Mouse (Mus musculus): ENCODE data around the gene Retsat. TPM values are rescaled to one million over a fixed set of nuclear protein-coding genes. Genes with fewer than 3 reads are reported as not detected.
A peak's percentile ranks its signal among the peaks of the same experiment; 100 is the strongest.

Gene Retsat
- total and polyA plus RNA-seq, 2 experiments from 2014 or later, result 41.8 to 64.4 TPM

DNA sequence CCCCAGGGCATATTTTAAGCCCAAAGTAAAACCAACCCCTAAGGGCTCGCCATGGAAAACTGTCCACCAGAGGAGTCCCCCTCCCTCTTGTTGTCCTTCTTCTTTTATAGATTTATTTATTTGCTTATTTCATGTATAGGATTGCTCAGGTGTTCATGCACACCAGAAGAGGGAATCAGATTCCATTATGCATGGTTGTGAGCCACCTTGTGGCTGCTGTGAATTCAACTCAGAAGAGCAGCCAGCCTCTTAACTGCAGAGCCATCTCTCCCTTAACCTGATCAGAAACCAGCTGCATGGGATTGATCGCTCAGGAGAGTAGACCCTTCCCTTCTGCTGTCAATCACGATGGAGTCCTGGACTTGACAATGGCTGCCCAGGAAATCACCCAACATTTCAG lies 38.7 kb downstream of the Retsat start:
- Histone ChIP-seq H3K4me1 (ENCODE audit: control insufficient read depth, insufficient read depth) (no peaks in the 10 kb centered on the region), H3K27ac (ENCODE audit: low read depth) (no peak overlapping the region), H3K36me3 (replicated peaks; ENCODE audit: control insufficient read depth, insufficient read depth, low read length) (peaks cover 10% of the 10 kb centered on the region; the same call in 1 of the 2 replicates), H3K27me3 (ENCODE audit: control insufficient read depth, insufficient read depth, low read length) (no peaks in the 10 kb centered on the region), H3K4me3 (ENCODE audit: low read depth, low read length) (no peak overlapping the region), H3K9ac (replicated peaks; ENCODE audit: low read depth, low read length) (no peak overlapping the region), H3K9me3 (replicated peaks; ENCODE audit: control insufficient read depth, low read length) (no peaks in the 10 kb centered on the region), H3K4me2 (ENCODE audit: low read depth, low read length) (no peak overlapping the region)
- TF ChIP-seq EP300 (IDR thresholded peaks at IDR 0.05; ENCODE audit: low read depth), result no peak
- peak; percentile 32 for TF ChIP-seq CTCF (IDR thresholded peaks at IDR 0.05; ENCODE audit: low read depth)
- WGBS, result 77% methylated on average over 3 of the region's 3 CpGs
- ATAC-seq (ENCODE audit: insufficient read depth, low read depth) (no peak), DNase-seq (ENCODE audit: low spot score) (no peak)

- TF ChIP-seq CTCF (IDR thresholded peaks at IDR 0.05; ENCODE audit: low read depth), result no peak
- DNase-seq (ENCODE audit: low spot score) (no peak), ATAC-seq (ENCODE audit: insufficient read depth, low read depth) (0 out of 2 replicates have a peak, but pooled peaks have one; percentile 30)
- no peaks in the 10 kb centered on the region for H3K4me1 ChIP-seq (ENCODE audit: control insufficient read depth, insufficient read depth)
- H3K36me3 ChIP-seq (replicated peaks; ENCODE audit: control insufficient read depth, insufficient read depth, low read length), result no peaks in the 10 kb centered on the region
- H3K27me3 ChIP-seq (ENCODE audit: control insufficient read depth, insufficient read depth, low read length), result no peaks in the 10 kb centered on the region
- 75% methylated on average over 18 of the region's 18 CpGs for WGBS
- H3K4me3 ChIP-seq (ENCODE audit: low read depth, low read length), result no peak overlapping the region
- H3K9me3 ChIP-seq (replicated peaks; ENCODE audit: control insufficient read depth, low read length), result no peaks in the 10 kb centered on the region
- no peak overlapping the region for H3K9ac ChIP-seq (replicated peaks; ENCODE audit: low read depth, low read length)
- no peak overlapping the region for H3K4me2 ChIP-seq (ENCODE audit: low read depth, low read length)
- H3K27ac ChIP-seq (ENCODE audit: low read depth), result no peak overlapping the region
Measured at GRCm38 (mm10) chr6:72641218-72641954, 43.1 kb downstream of the Retsat start.

- TF ChIP-seq EP300 (IDR thresholded peaks at IDR 0.05; ENCODE audit: low read depth) (no peak), CTCF (IDR thresholded peaks at IDR 0.05; ENCODE audit: low read depth) (no peak)
- Histone ChIP-seq H3K4me3 (ENCODE audit: low read depth, low read length) (no peak overlapping the region), H3K4me1 (ENCODE audit: control insufficient read depth, insufficient read depth) (no peaks in the 10 kb centered on the region), H3K27me3 (ENCODE audit: control insufficient read depth, insufficient read depth, low read length) (no peaks in the 10 kb centered on the region), H3K4me2 (ENCODE audit: low read depth, low read length) (no peak overlapping the region), H3K9ac (replicated peaks; ENCODE audit: low read depth, low read length) (no peak overlapping the region), H3K9me3 (replicated peaks; ENCODE audit: control insufficient read depth, low read length) (no peaks in the 10 kb centered on the region), H3K36me3 (replicated peaks; ENCODE audit: control insufficient read depth, insufficient read depth, low read length) (no peaks in the 10 kb centered on the region), H3K27ac (ENCODE audit: low read depth) (no peak overlapping the region)
- DNase-seq (ENCODE audit: low spot score) (no peak), ATAC-seq (ENCODE audit: insufficient read depth, low read depth) (no peak)
- 68% methylated on average over 4 of the region's 4 CpGs for WGBS
Measured at GRCm38 (mm10) chr6:72644576-72644975, 46.3 kb downstream of the Retsat start.

GRCm38 (mm10) chr6:72645364-72645763 lies 47.1 kb downstream of the Retsat start:
- ATAC-seq (ENCODE audit: insufficient read depth, low read depth) (no peak), DNase-seq (ENCODE audit: low spot score) (no peak)
- Histone ChIP-seq H3K27ac (ENCODE audit: low read depth) (no peak overlapping the region), H3K9me3 (replicated peaks; ENCODE audit: control insufficient read depth, low read length) (no peaks in the 10 kb centered on the region), H3K4me1 (ENCODE audit: control insufficient read depth, insufficient read depth) (no peaks in the 10 kb centered on the region), H3K27me3 (ENCODE audit: control insufficient read depth, insufficient read depth, low read length) (no peaks in the 10 kb centered on the region), H3K9ac (replicated peaks; ENCODE audit: low read depth, low read length) (no peak overlapping the region), H3K4me3 (ENCODE audit: low read depth, low read length) (no peak overlapping the region), H3K4me2 (ENCODE audit: low read depth, low read length) (no peak overlapping the region), H3K36me3 (replicated peaks; ENCODE audit: control insufficient read depth, insufficient read depth, low read length) (no peaks in the 10 kb centered on the region)
- WGBS, result 89% methylated on average over 7 of the region's 7 CpGs
- no peak for TF ChIP-seq EP300 (IDR thresholded peaks at IDR 0.05; ENCODE audit: low read depth)
- TF ChIP-seq CTCF (IDR thresholded peaks at IDR 0.05; ENCODE audit: low read depth), result no peak

DNA sequence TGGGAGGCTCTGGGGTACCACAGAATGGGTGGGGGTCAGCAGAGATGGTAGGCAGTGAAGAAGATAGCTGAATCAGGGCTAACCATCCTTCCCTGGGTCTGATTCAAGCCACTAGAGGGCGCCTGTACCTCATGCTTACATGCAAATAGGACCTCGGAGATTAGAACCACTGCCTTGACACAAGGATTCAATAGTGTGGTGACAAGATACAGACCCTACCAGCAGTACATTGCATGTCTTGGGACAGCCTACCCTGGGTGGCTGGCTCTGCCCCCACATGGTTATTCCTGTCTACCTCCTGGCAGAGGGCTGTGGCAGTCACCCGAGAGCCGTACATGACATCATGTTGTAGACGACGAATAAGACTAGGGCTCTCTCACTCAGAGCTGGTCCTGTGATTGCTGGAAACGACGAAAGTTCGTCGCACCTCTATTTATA lies 49.1 kb downstream of the Retsat start:
- Histone ChIP-seq H3K9me3 (replicated peaks; ENCODE audit: control insufficient read depth, low read length) (no peaks in the 10 kb centered on the region), H3K27ac (ENCODE audit: low read depth) (peak overlapping the region; percentile 53; the same call in 1 of the 2 replicates), H3K4me3 (ENCODE audit: low read depth, low read length) (no peak overlapping the region), H3K4me1 (ENCODE audit: control insufficient read depth, insufficient read depth) (no peaks in the 10 kb centered on the region), H3K27me3 (ENCODE audit: control insufficient read depth, insufficient read depth, low read length) (no peaks in the 10 kb centered on the region), H3K9ac (replicated peaks; ENCODE audit: low read depth, low read length) (no peak overlapping the region), H3K4me2 (ENCODE audit: low read depth, low read length) (peak overlapping the region; percentile 14; the same call in 1 of the 2 replicates), H3K36me3 (replicated peaks; ENCODE audit: control insufficient read depth, insufficient read depth, low read length) (no peaks in the 10 kb centered on the region)
- TF ChIP-seq CTCF (IDR thresholded peaks at IDR 0.05; ENCODE audit: low read depth) (peak; percentile 83), EP300 (IDR thresholded peaks at IDR 0.05; ENCODE audit: low read depth) (no peak)
- DNase-seq (ENCODE audit: low spot score) (peak; percentile 74), ATAC-seq (ENCODE audit: insufficient read depth, low read depth) (peak; percentile 91)
- 18% methylated on average over 10 of the region's 10 CpGs for WGBS
